Mouse (Mus musculus) gastrocnemius, postnatal 14 days (tissue): ENCODE measurements around the gene Ano1. TPM values are rescaled to one million over a fixed set of nuclear protein-coding genes. Genes with fewer than 3 reads are reported as not detected.

Experiments
- DNase-seq: peaks from one replicate; pipeline ENCODE4 v3.0.0; 2021; ENCODE audit warnings: mixed read lengths
- intact Hi-C: fragments of 180-260 bp; cut with DNase I; formaldehyde crosslinking; loops from one replicate; pipeline ENCODE4 v1.15.1; 2025; ENCODE audit warnings: low total_unique reads
- long read RNA-seq, 2 experiments: library from polyadenylated mRNA; stranded (forward); transcript quantifications; one replicate each; pipeline ENCODE4 v2.0.0; 2021
- total RNA-seq, 2 experiments: library from RNA; stranded (reverse); gene quantifications; 2 replicates each; pipeline ENCODE4 v1.2.3; 2021

The Ano1 gene
- total RNA-seq: 10 to 100 TPM in 1 of 2 experiments, 1 to 10 TPM in 1; 8.5 to 10.1 TPM
- long read RNA-seq, experiment 1, partial matches to known transcripts: 0 of 1 reads
- long read RNA-seq, experiment 1, other reads (novel, unspliced or antisense): 1 of 1 reads
- long read RNA-seq, experiment 2, partial matches to known transcripts: 1 of 1 reads
- long read RNA-seq, experiment 2, other reads (novel, unspliced or antisense): 0 of 1 reads

DNA sequence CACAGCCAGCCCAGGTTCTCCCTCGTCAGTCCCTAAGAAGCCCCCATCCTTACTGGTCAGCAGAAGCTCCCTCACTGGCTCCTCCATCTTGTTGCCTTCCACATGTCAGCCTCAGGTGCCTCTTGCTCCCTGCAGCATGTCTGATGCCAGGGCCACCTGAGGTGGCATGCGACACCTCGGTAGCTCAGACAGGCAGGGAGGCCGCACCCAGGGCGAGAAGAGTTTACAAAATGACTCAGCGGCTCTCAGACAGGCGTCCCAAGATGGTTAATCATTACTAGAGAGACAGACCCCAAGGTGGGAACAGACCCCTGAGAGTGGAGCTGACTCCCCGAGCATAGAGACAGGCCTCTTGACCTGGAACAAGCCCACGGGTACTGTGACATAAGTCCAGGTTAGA, at the start of gene Ano1:
Gene Ano1 (minus strand): TSS at position 142 of the 400 bp plus-strand sequence.
- intact Hi-C loops: no loop called here
- no peak for DNase-seq

GRCm38 (mm10) chr7:144798471-144798870, 46.7 kb upstream of the Ano1 start:
- intact Hi-C loops: loop anchor here (5.0 kb wide), 1 partner anchor 94 kb away; no protein-coding TSS in a partner anchor
- DNase-seq: no peak

DNA sequence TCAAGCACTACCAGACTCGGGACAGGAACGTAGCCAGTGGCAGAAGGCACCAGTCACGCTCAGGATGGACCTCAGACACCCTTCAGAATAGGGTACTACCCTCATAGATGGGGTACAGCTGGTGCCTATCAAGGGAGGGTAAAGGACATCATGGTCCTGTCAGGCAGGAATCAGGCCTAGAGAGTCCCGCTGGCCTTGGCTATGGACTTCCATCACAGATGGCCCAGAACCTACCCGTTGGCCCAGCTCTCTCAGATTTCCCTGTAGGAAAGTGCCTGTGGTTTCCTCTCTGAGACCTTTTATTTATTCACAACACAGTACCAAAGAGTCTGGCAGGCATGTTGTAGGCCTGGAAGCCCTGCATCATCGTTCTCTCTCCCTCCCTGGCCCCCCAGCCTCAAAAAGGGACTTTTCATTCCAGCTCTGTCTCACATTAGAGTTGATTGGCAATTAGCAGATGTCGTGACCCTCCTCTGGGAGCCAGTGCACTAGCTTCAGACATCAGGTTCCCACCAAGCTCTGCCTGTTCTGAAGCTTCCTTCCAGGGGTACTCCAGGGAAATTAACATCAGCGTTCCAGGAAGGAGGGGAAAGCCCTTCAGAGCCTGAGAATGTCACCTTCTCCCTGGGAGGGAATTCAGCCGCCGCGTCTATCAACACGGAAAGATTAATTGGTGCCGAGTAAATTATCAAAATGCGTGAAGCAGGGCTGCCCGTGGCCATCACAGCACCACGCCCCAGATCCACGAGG, 45.4 kb upstream of the Ano1 start:
- intact Hi-C loops: loop anchor here (5.0 kb wide), 1 partner anchor 95 kb away; no protein-coding TSS in a partner anchor
- DNase-seq: no peak

DNA sequence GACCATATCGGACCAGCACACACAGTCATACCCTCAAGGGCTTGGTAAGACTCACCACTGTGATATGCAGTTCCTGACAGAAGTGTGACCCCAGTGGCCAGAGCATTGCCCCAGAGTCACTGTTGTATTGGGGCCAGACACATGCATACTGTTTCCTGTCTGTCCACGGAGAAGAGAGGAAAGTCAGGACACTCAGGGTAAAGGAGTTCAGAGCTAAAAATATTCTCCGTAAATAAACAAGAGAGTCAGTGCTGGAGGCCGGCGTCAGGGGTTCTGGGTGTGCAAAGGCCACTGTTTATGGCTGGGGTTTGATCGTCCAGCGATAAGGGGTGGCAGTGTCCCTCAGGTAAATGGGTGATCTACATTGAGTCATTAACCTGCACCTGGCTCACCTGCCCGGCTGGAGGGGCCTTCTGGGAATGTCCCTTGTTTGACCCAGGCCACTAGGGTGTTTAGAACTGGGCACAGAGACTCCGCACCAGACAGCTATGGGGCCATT, 44.3 kb upstream of the Ano1 start:
- DNase-seq: no peak
- intact Hi-C loops: loop anchor here (5.0 kb wide), 1 partner anchor 96 kb away; no protein-coding TSS in a partner anchor

GRCm38 (mm10) chr7:144793296-144793695, 41.5 kb upstream of the Ano1 start:
- intact Hi-C loops: no loop called here
- no peak for DNase-seq

GRCm38 (mm10) chr7:144791426-144791825, 39.7 kb upstream of the Ano1 start:
- no peak for DNase-seq
- intact Hi-C loops: no loop called here

- intact Hi-C loops: no loop called here
- DNase-seq: no peak
These were observed 38.1 kb upstream of the Ano1 start for GRCm38 (mm10) chr7:144789601-144790556.

DNA sequence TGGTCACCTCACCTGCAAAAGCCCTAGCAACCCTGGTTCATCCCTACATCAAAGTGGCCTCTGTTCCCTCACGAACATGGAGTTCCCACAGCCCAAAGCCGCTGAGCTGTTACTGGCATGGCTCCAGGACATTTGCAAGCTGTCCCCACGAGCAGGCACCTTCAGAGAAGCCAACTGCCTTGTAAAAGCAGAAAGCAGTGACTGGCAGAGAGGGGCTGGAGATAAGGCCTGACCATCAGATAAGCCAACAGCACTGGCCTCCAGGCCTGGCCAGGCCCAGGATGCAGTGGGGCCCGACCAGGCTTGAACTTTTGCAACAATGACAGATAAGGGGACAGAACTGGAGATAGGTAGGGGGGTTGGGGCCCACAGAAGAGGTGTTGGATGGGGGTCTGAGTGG, 36.9 kb upstream of the Ano1 start:
- DNase-seq: no peak
- intact Hi-C loops: no loop called here

- DNase-seq: no peak
- intact Hi-C loops: no loop called here
These were observed 35.7 kb upstream of the Ano1 start for GRCm38 (mm10) chr7:144787501-144787900.

- intact Hi-C loops: no loop called here
These were observed 34.8 kb upstream of the Ano1 start for GRCm38 (mm10) chr7:144786571-144786970.

DNA sequence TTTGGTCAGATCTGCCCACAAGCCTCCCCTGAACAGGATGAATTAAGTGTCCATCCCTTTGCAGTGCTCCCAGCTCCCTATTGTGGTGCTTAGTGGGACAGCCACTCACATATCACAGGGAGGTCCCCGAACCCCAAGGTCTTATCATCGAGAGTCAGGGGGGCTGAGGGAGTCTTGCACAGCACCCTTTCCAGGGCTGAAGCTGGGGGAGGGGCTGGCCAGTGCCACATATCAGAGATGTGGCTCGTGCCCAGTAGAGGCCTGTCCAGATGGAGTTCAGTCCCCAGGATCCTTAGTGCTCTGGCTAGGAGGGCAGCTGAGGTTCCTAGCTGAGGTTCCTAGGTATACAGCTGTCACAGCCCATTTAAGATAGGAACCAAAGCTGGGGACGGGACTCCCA, 32.4 kb upstream of the Ano1 start:
- intact Hi-C loops: loop anchor here (5.0 kb wide), 1 partner anchor 103 kb away; no protein-coding TSS in a partner anchor
- DNase-seq: no peak

More at GRCm38 (mm10) chr7:144786571-144786970, 34.8 kb upstream of the Ano1 start:
- DNase-seq: no peak

GRCm38 (mm10) chr7:144782402-144782801, 30.6 kb upstream of the Ano1 start:
- no peak for DNase-seq

DNA sequence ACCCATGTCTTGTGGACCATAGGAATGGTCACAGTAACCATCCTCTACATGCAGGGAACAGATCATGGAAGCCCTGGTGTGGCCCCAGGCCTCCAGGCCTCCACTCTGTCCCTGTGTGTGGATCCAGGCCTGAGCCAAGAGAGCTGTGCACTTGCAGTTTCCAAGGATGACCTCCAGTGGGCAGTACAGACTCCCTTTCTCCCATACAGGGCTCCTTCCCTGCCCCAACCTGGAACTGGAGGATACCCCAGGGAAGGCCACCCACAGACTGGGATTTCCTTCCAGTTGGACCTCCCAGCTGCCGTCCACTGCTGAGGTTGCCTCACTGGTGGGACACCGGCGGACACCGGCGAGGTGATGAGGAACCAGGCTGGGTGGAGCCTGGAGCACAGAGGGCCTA, 29.6 kb upstream of the Ano1 start:
- DNase-seq: no peak
- intact Hi-C loops: loop anchor here (5.0 kb wide), 1 partner anchor 106 kb away; no protein-coding TSS in a partner anchor

More at GRCm38 (mm10) chr7:144782402-144782801, 30.6 kb upstream of the Ano1 start:
- intact Hi-C loops: loop anchor here (5.0 kb wide), 1 partner anchor 105 kb away; no protein-coding TSS in a partner anchor

DNA sequence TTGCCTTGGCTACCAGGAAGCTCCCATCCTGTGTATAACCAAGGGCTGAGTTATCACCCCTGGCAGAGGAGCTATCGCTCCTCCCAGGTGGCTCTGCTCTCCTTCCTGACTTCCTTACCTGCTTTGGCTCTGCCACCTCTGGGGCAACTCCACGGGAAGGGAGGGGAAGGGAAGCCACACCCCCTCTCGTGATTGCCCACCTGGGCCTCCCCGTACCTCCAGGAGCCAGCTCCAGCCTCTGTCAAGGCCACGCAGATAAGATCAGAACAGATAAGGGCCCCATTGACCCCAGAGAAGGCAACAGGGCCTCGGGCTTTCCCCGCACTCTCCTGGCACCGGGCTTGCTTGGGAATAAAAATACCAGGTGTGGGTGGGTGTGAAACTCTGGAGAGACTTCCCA, 28.4 kb upstream of the Ano1 start:
- no peak for DNase-seq
- intact Hi-C loops: loop anchor here (5.0 kb wide), 1 partner anchor 107 kb away; no protein-coding TSS in a partner anchor

DNA sequence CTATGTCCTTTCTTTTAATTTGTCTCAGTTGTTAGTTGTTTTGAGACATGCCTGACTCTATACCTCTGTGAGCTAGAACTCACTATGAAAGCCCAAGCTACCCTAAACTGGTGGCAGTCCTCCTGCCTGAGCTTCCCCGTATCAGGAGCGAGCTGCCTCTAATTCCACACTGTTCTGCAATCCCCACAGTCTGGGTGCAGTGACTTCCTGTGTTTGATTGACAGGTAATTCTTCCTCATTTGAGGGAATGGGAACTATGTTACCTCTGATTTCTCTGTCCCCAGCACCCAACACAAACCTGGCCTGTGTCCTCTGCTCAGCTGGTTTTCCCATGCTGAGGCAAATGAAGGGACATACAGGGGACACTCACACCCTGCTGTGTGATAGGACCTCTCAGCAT, 27.9 kb upstream of the Ano1 start:
- DNase-seq: no peak
- intact Hi-C loops: loop anchor here (5.0 kb wide), 1 partner anchor 108 kb away; no protein-coding TSS in a partner anchor

DNA sequence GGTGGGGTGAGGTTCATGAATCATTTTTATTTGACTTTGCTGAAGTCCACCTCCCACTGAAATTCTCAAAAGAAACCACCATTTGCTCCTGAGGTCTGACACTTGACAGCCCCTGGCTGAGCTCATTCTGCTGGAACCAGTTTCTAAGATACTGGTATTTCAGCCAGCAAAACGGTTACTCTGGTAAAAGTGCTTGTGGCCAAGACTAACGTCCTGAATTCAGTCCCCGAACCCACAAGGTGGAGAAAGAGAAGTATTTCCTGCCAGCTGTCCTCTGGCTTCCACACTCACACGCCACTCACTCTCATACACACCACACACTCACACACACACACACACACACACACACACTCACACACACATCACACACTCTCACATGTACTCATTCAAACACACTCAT, 26.0 kb upstream of the Ano1 start:
- intact Hi-C loops: no loop called here
- DNase-seq: no peak

DNA sequence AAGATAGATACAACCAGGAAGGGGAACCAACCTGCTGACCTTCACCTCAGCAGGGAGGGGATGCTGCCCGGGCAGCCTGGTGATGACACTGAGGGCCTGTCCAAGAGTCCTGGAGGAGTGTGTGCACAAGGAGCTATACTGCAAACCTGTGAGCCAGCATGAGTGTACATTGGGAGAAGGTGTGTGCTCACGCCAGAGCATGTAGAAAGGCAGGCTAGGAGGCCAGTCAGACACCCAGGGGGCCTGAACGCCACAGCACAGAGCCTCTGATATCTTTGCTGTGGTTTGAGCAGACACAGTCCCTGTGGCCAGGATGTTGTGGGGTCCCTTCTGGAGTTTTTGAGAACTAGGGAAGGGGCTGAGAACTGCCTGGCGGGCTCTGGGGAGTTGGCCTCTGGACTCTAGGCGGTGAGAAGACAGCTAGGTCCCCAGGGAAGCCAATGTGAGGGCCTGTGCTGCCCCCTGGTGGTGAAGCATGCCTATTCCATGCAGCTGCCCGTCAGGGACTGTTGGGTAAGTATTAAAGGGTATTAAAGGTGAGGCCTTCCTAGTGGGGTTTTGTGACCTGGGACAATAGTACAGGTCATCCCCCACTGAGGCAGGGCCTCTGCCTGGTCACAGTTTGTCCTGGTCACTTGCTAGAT, 24.2 kb upstream of the Ano1 start:
- intact Hi-C loops: loop anchor here (2.0 kb wide), 1 partner anchor 189 kb away; no protein-coding TSS in a partner anchor
- DNase-seq: peak; percentile 82

DNA sequence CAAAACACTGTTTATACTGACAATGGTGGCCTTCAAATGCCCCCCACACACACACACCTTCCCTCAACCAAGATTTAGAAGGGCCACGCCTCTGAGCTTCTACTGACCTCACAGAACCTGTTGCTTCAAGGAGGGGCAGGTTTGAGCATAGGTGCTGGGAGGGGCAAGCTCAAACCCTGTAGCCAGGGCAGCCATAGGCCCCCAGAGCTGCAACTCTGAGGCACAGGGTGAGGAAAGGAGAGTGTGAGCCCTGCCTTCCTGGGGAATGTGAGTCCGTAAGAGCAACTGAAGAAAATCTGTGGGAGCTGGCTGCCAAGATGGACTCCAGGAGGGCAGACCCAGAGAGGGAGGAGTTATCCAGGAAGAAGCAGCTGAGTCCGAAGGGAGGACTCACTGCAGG, 23.4 kb upstream of the Ano1 start:
- intact Hi-C loops: loop anchor here (2.0 kb wide), 1 partner anchor 188 kb away; no protein-coding TSS in a partner anchor
- DNase-seq: no peak

DNA sequence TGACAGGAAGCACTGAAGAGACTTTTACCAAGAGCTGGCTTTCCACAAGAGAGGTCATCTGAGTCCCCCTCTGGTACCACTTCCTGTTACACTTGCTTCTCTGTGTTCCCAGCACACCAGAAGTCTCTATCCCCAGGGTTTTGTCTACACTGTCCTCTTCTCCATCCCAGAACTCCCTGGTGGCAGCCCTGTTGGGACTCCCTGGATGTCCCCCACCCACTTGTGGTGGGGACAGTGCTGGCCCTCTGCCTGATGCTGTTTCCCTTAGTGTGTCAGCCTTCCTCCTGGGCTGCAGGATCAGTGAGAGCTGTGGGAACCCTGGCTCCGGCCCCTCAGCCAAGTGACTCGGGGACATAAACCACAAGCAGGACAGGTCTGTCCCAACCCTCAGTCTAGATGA, 22.5 kb upstream of the Ano1 start:
- intact Hi-C loops: loop anchor here (2.0 kb wide), 1 partner anchor 187 kb away; no protein-coding TSS in a partner anchor

More for the DNA sequence above, 22.5 kb upstream of the Ano1 start:
- DNase-seq: no peak
